Mouse (Mus musculus): Measurements from ENCODE around the gene Ar. TPM values are rescaled to one million over a fixed set of nuclear protein-coding genes. Genes with fewer than 3 reads are reported as not detected.
A peak's percentile ranks its signal among the peaks of the same experiment; 100 is the strongest.

The Ar gene
- polyA plus RNA-seq (2016; fragmentation: Nextera tagmentation; extraction: Ambion mirVana) = 0.04 and 0.14 TPM in 2 replicates

DNA sequence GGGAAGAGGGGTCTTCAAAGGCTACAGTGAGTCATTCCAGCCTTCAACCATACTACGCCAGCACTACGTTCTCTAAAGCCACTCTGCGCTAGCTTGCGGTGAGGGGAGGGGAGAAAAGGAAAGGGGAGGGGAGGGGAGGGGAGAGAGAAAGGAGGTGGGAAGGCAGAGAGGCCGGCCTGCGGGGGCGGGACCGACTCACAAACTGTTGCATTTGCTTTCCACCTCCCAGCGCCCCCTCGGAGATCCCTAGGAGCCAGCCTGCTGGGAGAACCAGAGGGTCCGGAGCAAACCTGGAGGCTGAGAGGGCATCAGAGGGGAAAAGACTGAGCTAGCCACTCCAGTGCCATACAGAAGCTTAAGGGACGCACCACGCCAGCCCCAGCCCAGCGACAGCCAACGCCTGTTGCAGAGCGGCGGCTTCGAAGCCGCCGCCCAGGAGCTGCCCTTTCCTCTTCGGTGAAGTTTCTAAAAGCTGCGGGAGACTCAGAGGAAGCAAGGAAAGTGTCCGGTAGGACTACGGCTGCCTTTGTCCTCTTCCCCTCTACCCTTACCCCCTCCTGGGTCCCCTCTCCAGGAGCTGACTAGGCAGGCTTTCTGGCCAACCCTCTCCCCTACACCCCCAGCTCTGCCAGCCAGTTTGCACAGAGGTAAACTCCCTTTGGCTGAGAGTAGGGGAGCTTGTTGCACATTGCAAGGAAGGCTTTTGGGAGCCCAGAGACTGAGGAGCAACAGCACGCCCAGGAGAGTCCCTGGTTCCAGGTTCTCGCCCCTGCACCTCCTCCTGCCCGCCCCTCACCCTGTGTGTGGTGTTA lies at the start of gene Ar:
TSS of gene Ar (plus strand) at position 239 of the 812 bp plus-strand sequence.
- Histone ChIP-seq H3K27ac (no peak within 1 kb of the TSS), H3K4me2 (replicated peaks) (peak within 1 kb of the TSS; percentile 66), H3K9ac (no peak within 1 kb of the TSS), H3K27me3 (replicated peaks) (peaks cover 40% of the 10 kb centered on the region), H3K36me3 (no peaks in the 10 kb centered on the region), H3K9me3 (no peaks in the 10 kb centered on the region), H3K4me3 (peak within 1 kb of the TSS; percentile 34), H3K4me1 (no peaks in the 10 kb centered on the region)
- 23% methylated on average over 26 of the region's 27 CpGs for WGBS
- peak; percentile 31 for ATAC-seq (ENCODE audit: low FRiP score, low read depth)

DNA sequence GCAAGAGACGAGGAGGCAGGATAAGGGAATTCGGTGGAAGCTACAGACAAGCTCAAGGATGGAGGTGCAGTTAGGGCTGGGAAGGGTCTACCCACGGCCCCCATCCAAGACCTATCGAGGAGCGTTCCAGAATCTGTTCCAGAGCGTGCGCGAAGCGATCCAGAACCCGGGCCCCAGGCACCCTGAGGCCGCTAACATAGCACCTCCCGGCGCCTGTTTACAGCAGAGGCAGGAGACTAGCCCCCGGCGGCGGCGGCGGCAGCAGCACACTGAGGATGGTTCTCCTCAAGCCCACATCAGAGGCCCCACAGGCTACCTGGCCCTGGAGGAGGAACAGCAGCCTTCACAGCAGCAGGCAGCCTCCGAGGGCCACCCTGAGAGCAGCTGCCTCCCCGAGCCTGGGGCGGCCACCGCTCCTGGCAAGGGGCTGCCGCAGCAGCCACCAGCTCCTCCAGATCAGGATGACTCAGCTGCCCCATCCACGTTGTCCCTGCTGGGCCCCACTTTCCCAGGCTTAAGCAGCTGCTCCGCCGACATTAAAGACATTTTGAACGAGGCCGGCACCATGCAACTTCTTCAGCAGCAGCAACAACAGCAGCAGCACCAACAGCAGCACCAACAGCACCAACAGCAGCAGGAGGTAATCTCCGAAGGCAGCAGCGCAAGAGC lies 1.3 kb downstream of the Ar start:
- H3K4me1 ChIP-seq = no peaks in the 10 kb centered on the region
- peak overlapping the region; percentile 66 for H3K4me2 ChIP-seq (replicated peaks)
- H3K27ac ChIP-seq = no peak overlapping the region
- H3K36me3 ChIP-seq = no peaks in the 10 kb centered on the region
- H3K27me3 ChIP-seq (replicated peaks) = peaks cover 40% of the 10 kb centered on the region
- 26% methylated on average over 30 of the region's 30 CpGs for WGBS
- H3K4me3 ChIP-seq = peak overlapping the region; percentile 34
- H3K9me3 ChIP-seq = no peaks in the 10 kb centered on the region
- no peak overlapping the region for H3K9ac ChIP-seq
- peak; percentile 62 for ATAC-seq (ENCODE audit: low FRiP score, low read depth)

DNA sequence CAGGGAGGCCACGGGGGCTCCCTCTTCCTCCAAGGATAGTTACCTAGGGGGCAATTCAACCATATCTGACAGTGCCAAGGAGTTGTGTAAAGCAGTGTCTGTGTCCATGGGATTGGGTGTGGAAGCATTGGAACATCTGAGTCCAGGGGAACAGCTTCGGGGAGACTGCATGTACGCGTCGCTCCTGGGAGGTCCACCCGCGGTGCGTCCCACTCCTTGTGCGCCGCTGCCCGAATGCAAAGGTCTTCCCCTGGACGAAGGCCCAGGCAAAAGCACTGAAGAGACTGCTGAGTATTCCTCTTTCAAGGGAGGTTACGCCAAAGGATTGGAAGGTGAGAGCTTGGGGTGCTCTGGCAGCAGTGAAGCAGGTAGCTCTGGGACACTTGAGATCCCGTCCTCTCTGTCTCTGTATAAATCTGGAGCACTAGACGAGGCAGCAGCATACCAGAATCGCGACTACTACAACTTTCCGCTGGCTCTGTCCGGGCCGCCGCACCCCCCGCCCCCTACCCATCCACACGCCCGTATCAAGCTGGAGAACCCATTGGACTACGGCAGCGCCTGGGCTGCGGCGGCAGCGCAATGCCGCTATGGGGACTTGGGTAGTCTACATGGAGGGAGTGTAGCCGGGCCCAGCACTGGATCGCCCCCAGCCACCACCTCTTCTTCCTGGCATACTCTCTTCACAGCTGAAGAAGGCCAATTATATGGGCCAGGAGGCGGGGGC lies 2.0 kb downstream of the Ar start:
- H3K27me3 ChIP-seq (replicated peaks) = peaks cover 40% of the 10 kb centered on the region
- peak overlapping the region; percentile 66 for H3K4me2 ChIP-seq (replicated peaks)
- no peak overlapping the region for H3K9ac ChIP-seq
- H3K36me3 ChIP-seq = no peaks in the 10 kb centered on the region
- no peak overlapping the region for H3K27ac ChIP-seq
- peak; percentile 67 for ATAC-seq (ENCODE audit: low FRiP score, low read depth)
- no peaks in the 10 kb centered on the region for H3K9me3 ChIP-seq
- peak overlapping the region; percentile 34 for H3K4me3 ChIP-seq
- H3K4me1 ChIP-seq = no peaks in the 10 kb centered on the region
- 19% methylated on average over 32 of the region's 33 CpGs for WGBS

DNA sequence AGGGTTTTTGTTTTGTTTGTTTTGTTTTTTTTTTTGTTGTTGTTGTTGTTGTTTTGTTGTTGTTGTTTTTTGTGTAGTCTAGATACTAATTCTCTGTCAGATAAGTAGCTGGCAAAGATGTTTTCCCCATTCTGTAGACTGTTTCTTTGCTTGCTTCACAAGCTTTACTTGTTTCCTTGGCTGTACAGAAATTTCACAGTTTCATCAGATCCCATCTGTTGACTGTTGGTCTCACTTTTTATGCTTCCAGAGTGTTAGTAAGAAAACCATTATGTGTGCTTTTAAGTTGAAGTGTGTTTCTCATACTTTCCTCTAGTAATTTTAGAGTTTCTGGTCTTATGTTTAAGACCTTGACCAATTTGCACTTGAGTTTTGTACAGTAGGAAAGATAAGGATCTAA lies 41.2 kb downstream of the Ar start:
- no peak for ATAC-seq (ENCODE audit: low FRiP score, low read depth)
- no peak overlapping the region for H3K4me2 ChIP-seq (replicated peaks)
- H3K36me3 ChIP-seq = no peaks in the 10 kb centered on the region
- H3K27me3 ChIP-seq (replicated peaks) = no peaks in the 10 kb centered on the region
- H3K9ac ChIP-seq = no peak overlapping the region
- no peaks in the 10 kb centered on the region for H3K9me3 ChIP-seq
- H3K27ac ChIP-seq = no peak overlapping the region
- H3K4me1 ChIP-seq = no peaks in the 10 kb centered on the region
- H3K4me3 ChIP-seq = no peak overlapping the region

DNA sequence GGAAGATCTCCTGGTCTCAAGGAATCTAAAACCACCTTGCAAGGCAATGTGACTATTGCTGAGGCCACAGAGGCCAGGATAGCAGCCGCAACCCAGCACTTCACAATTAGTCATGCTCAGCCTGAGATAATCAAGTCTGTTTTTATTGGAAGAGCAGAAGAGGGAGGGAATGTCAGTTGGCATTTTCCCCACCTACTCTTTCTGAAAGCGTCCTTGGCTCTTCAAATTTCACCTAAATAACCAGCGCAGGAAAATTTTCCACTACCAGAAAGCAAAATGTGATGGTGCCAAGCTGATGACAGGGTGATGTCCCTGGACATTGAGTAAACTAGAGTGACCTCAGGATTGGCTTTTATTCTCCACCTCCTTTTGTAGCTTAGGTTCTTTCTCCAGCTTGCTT lies 57.2 kb downstream of the Ar start:
- Histone ChIP-seq H3K4me3 (no peak overlapping the region), H3K27me3 (replicated peaks) (no peaks in the 10 kb centered on the region), H3K27ac (no peak overlapping the region), H3K9ac (no peak overlapping the region), H3K9me3 (no peaks in the 10 kb centered on the region), H3K4me1 (no peaks in the 10 kb centered on the region), H3K36me3 (no peaks in the 10 kb centered on the region), H3K4me2 (replicated peaks) (no peak overlapping the region)
- no peak for ATAC-seq (ENCODE audit: low FRiP score, low read depth)
- 44% methylated on average over 3 of the region's 3 CpGs for WGBS

DNA sequence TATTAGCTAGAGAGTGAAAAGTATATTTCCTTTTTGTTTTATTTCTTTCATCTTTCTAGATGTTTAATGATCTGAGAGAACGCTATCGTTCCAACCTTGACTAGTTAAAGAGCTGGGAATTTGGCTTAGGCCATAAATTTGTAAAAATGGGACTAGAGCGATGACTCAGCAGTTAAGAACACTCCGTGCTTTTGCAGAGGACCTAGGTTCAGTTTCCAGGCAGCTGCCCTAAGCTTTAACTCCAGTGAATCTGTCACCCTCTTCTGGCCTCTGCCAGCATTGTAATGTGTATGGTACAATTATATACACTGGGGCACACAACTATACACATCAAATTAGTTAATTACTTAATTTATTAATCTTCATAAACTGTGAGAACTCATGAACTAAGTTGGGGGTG lies 58.6 kb downstream of the Ar start:
- no peaks in the 10 kb centered on the region for H3K4me1 ChIP-seq

DNA sequence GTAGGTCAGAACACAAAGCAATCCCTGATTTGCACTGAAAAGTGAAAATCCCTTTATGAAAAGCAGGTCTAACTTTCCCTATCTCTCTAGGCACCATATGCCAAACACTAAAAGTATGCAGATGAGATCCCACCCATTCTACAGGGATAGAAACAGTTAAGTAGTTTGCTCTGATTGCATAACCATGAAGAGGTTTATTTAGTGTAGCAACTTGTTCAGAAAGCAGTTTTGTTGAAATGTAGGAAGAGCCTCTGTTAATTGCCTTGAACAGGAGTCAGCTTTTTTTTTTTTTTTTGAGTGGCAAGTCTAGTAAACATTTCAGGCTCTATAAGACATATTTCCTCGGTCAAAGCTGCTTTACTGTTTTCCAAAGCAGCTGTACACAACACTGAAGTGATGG lies 67.5 kb downstream of the Ar start:
- Histone ChIP-seq H3K36me3 (no peaks in the 10 kb centered on the region), H3K27ac (no peak overlapping the region), H3K9ac (no peak overlapping the region), H3K4me1 (no peaks in the 10 kb centered on the region), H3K4me3 (no peak overlapping the region), H3K9me3 (no peaks in the 10 kb centered on the region), H3K4me2 (replicated peaks) (no peak overlapping the region), H3K27me3 (replicated peaks) (no peaks in the 10 kb centered on the region)
- no peak for ATAC-seq (ENCODE audit: low FRiP score, low read depth)
- WGBS = 100% methylated on average over 1 of the region's 1 CpGs

More for the DNA sequence above, 58.6 kb downstream of the Ar start:
- H3K27me3 ChIP-seq (replicated peaks) = no peaks in the 10 kb centered on the region
- H3K4me3 ChIP-seq = no peak overlapping the region
- no peak overlapping the region for H3K27ac ChIP-seq
- no peaks in the 10 kb centered on the region for H3K36me3 ChIP-seq
- H3K4me2 ChIP-seq (replicated peaks) = no peak overlapping the region
- no peaks in the 10 kb centered on the region for H3K9me3 ChIP-seq
- no peak for ATAC-seq (ENCODE audit: low FRiP score, low read depth)
- H3K9ac ChIP-seq = no peak overlapping the region
- WGBS = 75% methylated on average over 4 of the region's 4 CpGs

DNA sequence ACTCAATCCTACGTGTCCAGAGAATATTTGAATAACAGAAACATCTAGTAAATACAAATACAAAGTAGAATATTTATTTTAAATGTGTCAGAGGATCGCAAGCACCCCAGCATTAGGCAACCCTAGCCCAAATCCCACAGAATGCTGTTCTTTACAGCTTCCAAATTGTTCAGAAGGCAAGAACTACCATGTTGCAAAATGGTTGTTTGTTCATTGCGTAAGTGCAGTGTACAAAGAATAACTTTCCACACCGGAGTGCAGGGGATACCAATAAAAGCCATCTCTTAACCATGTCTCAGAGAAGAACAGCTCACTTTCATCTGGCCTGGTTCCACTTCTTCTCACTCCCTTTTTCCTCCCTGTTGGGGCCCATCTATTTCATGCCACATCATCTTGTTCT lies 90.4 kb downstream of the Ar start:
- Histone ChIP-seq H3K27me3 (replicated peaks) (no peaks in the 10 kb centered on the region), H3K9ac (no peak overlapping the region), H3K27ac (no peak overlapping the region), H3K36me3 (no peaks in the 10 kb centered on the region), H3K4me3 (no peak overlapping the region), H3K4me2 (replicated peaks) (no peak overlapping the region), H3K4me1 (no peaks in the 10 kb centered on the region), H3K9me3 (no peaks in the 10 kb centered on the region)
- WGBS = 78% methylated on average over 4 of the region's 4 CpGs
- no peak for ATAC-seq (ENCODE audit: low FRiP score, low read depth)

DNA sequence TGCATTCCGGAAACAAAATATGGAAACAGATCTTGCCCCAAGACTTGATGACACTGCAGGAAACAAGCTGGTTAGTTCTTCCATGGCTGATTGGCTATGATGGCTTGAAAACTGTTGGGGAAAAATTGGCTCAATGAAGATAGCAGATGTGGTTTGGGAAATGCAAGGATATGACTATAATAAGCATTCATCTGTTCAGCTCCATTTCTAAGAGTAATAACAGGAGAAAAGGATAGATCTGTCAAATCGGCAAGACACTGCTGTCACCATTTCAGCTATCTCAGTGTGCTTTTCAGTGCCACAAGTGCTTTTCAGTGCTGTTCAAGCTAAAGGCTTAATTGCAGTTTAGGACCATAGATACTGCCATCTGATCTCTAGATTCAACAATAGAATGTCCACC lies 96.5 kb downstream of the Ar start:
- no peak overlapping the region for H3K4me3 ChIP-seq
- no peak for ATAC-seq (ENCODE audit: low FRiP score, low read depth)
- WGBS = 86% methylated on average over 2 of the region's 2 CpGs

DNA sequence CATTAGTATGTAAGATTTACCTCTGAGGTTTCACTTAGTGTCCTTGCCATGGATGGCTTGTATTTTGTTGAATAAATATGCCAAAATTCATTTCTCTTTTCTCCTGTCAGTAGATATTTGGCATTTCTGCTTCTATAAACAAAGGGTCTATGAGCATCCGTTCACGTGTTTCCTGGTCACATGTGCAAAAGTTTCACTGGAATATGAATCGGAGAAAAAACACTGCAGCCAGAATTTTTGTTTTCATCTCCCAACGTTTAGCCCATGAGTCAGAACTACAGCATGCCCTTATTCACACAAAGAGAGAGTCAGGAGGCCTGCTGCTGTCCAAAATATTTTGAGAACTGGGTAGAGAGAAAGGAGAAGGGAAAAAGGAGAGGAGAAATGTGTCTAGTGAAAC lies 99.8 kb downstream of the Ar start:
- no peak overlapping the region for H3K4me2 ChIP-seq (replicated peaks)
- no peaks in the 10 kb centered on the region for H3K4me1 ChIP-seq
- H3K4me3 ChIP-seq = no peak overlapping the region
- no peak overlapping the region for H3K9ac ChIP-seq
- 80% methylated on average over 4 of the region's 4 CpGs for WGBS
- no peaks in the 10 kb centered on the region for H3K36me3 ChIP-seq
- no peaks in the 10 kb centered on the region for H3K9me3 ChIP-seq
- no peaks in the 10 kb centered on the region for H3K27me3 ChIP-seq (replicated peaks)
- no peak overlapping the region for H3K27ac ChIP-seq
- no peak for ATAC-seq (ENCODE audit: low FRiP score, low read depth)

More for the DNA sequence above, 96.5 kb downstream of the Ar start:
- H3K4me1 ChIP-seq = no peaks in the 10 kb centered on the region
- H3K36me3 ChIP-seq = no peaks in the 10 kb centered on the region
- H3K27me3 ChIP-seq (replicated peaks) = no peaks in the 10 kb centered on the region
- H3K4me2 ChIP-seq (replicated peaks) = no peak overlapping the region
- H3K27ac ChIP-seq = no peak overlapping the region
- H3K9ac ChIP-seq = no peak overlapping the region
- no peaks in the 10 kb centered on the region for H3K9me3 ChIP-seq

DNA sequence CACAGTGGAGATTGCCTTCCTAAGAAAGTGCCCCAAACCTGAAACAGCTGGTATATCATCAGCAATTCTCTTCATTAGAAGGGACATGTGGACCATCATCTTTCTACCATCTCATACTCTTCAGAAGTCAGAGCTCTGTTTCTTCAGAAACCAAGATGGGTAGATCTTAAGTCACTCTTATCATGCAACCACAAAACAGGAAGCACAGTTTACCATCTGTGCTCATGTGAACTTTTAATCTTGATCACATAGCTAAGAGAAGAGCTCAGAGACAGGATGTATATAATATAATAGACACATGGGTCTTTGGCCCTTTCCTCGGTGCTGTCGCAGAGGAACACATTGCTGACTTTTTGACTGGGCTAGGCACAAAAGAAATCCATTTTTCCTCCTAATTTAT lies 111.1 kb downstream of the Ar start:
- H3K9me3 ChIP-seq = no peaks in the 10 kb centered on the region
- H3K27me3 ChIP-seq (replicated peaks) = no peaks in the 10 kb centered on the region
- no peak overlapping the region for H3K4me2 ChIP-seq (replicated peaks)
- no peak for ATAC-seq (ENCODE audit: low FRiP score, low read depth)
- H3K27ac ChIP-seq = no peak overlapping the region
- no peaks in the 10 kb centered on the region for H3K4me1 ChIP-seq
- no peak overlapping the region for H3K4me3 ChIP-seq
- no peaks in the 10 kb centered on the region for H3K36me3 ChIP-seq
- WGBS = 90% methylated on average over 2 of the region's 2 CpGs
- no peak overlapping the region for H3K9ac ChIP-seq

DNA sequence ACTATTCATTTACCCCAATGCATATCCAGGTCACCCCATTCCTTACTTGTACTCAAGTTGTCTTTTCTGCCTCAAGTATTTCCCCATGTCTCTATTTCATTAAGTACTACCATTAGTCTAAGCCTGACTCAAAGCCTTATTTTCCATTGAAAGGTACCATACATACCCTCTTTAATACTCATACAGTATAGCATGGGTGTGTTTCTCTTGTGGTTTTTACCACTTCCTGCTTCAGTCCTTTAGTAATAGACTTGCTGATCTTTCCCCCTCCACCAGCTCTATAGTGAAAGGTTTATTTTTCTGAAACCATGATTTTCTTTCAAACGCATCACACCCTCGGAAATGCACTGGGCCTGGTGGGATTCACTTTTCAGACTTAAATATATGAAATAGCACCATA lies 117.2 kb downstream of the Ar start:
- no peak overlapping the region for H3K9ac ChIP-seq
- H3K4me3 ChIP-seq = no peak overlapping the region
- no peak overlapping the region for H3K27ac ChIP-seq
- ATAC-seq (ENCODE audit: low FRiP score, low read depth) = no peak
- H3K4me2 ChIP-seq (replicated peaks) = no peak overlapping the region
- no peaks in the 10 kb centered on the region for H3K27me3 ChIP-seq (replicated peaks)
- WGBS = 94% methylated on average over 2 of the region's 2 CpGs
- H3K36me3 ChIP-seq = no peaks in the 10 kb centered on the region
- no peaks in the 10 kb centered on the region for H3K9me3 ChIP-seq
- no peaks in the 10 kb centered on the region for H3K4me1 ChIP-seq

Data from neural tube, embryonic 12.5 days (tissue).